Mouse (Mus musculus) B cell, adult 62 days (primary cell): ENCODE data around the gene Klf16. TPM values are rescaled to one million over a fixed set of nuclear protein-coding genes. Genes with fewer than 3 reads are reported as not detected.

ENCODE experiments used
- total RNA-seq: library from RNA; stranded (reverse); gene quantifications from 4 replicates; pipeline ENCODE4 v1.2.4, GENCODE M21; 2023

Klf16 gene
- 30.3 to 34.0 TPM (median 31.5 TPM) in 4 replicates for total RNA-seq

GRCm38 (mm10) chr10:80577195-80578130 is at the start of gene Klf16:
Klf16 (minus strand) TSS chr10:80577321.

GRCm38 (mm10) chr10:80622661-80623456 is 45.7 kb upstream of the Klf16 start, which contains the start of gene Csnk1g2:
Csnk1g2 (plus strand) TSS chr10:80622838.

GRCm38 (mm10) chr10:80605721-80606120 is 28.6 kb upstream of the Klf16 start, which contains the start of gene Gm49322:
Gm49322 (plus strand) TSS chr10:80606021.

GRCm38 (mm10) chr10:80602698-80603325 is 25.7 kb upstream of the Klf16 start, which contains the start of the genes Scamp4 and Adat3:
Scamp4 (plus strand) TSS chr10:80602872.
Adat3 (plus strand) TSS chr10:80602880.

GRCm38 (mm10) chr10:80589879-80590854 is 13.0 kb upstream of the Klf16 start, which contains the start of gene Abhd17a:
Abhd17a (minus strand) TSS chr10:80590341.

GRCm38 (mm10) chr10:80561116-80561944 is 15.8 kb downstream of the Klf16 start, which contains the start of gene Rexo1:
Rexo1 (minus strand) TSS chr10:80561560.

GRCm38 (mm10) chr10:80538710-80539394 is 38.3 kb downstream of the Klf16 start, which contains the start of gene Atp8b3:
Atp8b3 (minus strand) TSS chr10:80539124.

Other genes starting within 250 kb of the Klf16 start
- gene Pcsk4, start 247.8 kb downstream of the Klf16 start, total RNA-seq = 0.52 to 1.6 TPM (median 1.2 TPM) in 4 replicates
- gene Reep6, start 247.4 kb downstream of the Klf16 start, total RNA-seq = 0.48 TPM in 1 of 4 replicates, not detected in the others
- gene Adamtsl5, start 228.9 kb downstream of the Klf16 start, total RNA-seq = not detected in 4 replicates
- not detected in 4 replicates for gene Plk5, start 220.9 kb downstream of the Klf16 start, total RNA-seq
- 6.8 to 10.3 TPM (median 7.9 TPM) in 4 replicates for gene Mex3d, start 189.7 kb downstream of the Klf16 start, total RNA-seq
- 92.0 to 97.5 TPM (median 95.4 TPM) in 4 replicates for gene Mbd3, start 177.8 kb downstream of the Klf16 start, total RNA-seq
- gene Uqcr11, start 170.5 kb downstream of the Klf16 start, total RNA-seq = 62.3 to 65.7 TPM (median 62.6 TPM) in 4 replicates
- gene Tcf3, start 143.7 kb downstream of the Klf16 start, total RNA-seq = 183 to 210 TPM (median 200 TPM) in 4 replicates
- gene Onecut3, start 82.5 kb downstream of the Klf16 start, total RNA-seq = not detected in 4 replicates
- not detected in 4 replicates for gene Atp8b3, start 38.2 kb downstream of the Klf16 start, total RNA-seq
- gene Rexo1, start 15.8 kb downstream of the Klf16 start, total RNA-seq = 113 to 136 TPM (median 123 TPM) in 4 replicates
- 89.6 to 111 TPM (median 99.5 TPM) in 4 replicates for gene Abhd17a, start 13.0 kb upstream of the Klf16 start, total RNA-seq
- gene Scamp4, start 25.6 kb upstream of the Klf16 start, total RNA-seq = 61.5 to 65.5 TPM (median 62.9 TPM) in 4 replicates
- gene Adat3, start 25.6 kb upstream of the Klf16 start, total RNA-seq = 9.3 to 21.8 TPM (median 15.5 TPM) in 4 replicates
- 10.6 to 12.6 TPM (median 11.2 TPM) in 4 replicates for gene Gm49322, start 28.7 kb upstream of the Klf16 start, total RNA-seq
- gene Csnk1g2, start 45.5 kb upstream of the Klf16 start, total RNA-seq = 209 to 257 TPM (median 213 TPM) in 4 replicates
- gene Btbd2, start 79.8 kb upstream of the Klf16 start, total RNA-seq = 30.1 to 32.7 TPM (median 31.0 TPM) in 4 replicates
- gene Mknk2, start 100.8 kb upstream of the Klf16 start, total RNA-seq = 396 to 427 TPM (median 418 TPM) in 4 replicates
- 94.0 to 111 TPM (median 98.1 TPM) in 4 replicates for gene Mob3a, start 124.7 kb upstream of the Klf16 start, total RNA-seq
- gene Izumo4, start 124.9 kb upstream of the Klf16 start, total RNA-seq = 34.0 to 51.5 TPM (median 39.5 TPM) in 4 replicates
- 122 to 151 TPM (median 133 TPM) in 4 replicates for gene Ap3d1, start 164.9 kb upstream of the Klf16 start, total RNA-seq
- gene Dot1l, start 177.9 kb upstream of the Klf16 start, total RNA-seq = 69.2 to 82.9 TPM (median 74.7 TPM) in 4 replicates
- 73.0 to 86.5 TPM (median 77.6 TPM) in 4 replicates for gene Sf3a2, start 220.9 kb upstream of the Klf16 start, total RNA-seq
- 99.4 to 138 TPM (median 104 TPM) in 4 replicates for gene Plekhj1, start 221.3 kb upstream of the Klf16 start, total RNA-seq
- gene Amh, start 227.9 kb upstream of the Klf16 start, total RNA-seq = 1.4 to 2.0 TPM (median 1.6 TPM) in 4 replicates
- gene Jsrp1, start 236.2 kb upstream of the Klf16 start, total RNA-seq = not detected in 4 replicates
- 513 to 527 TPM (median 522 TPM) in 4 replicates for gene Oaz1, start 249.3 kb upstream of the Klf16 start, total RNA-seq